Mouse (Mus musculus): Measurements from ENCODE around the gene Thnsl2.

Thnsl2 gene

DNA sequence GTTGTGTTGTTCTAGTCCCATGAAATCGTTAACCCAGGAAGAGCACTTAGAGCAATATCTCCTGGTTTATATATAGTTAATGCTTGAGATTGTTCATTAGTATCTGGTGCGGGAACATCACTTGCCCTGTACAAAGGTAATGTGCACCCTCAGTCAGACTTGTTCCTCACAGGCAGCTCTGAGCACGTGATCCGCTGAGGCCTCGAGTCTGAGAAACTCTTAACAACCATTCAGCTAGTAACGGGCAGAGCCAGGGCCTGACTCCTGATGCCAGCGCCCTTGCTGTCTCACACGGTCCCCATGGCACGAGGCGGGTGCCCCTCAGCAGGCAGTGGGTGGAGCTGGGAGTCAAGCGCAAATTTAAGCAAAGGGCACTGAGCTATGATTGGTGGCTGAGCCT is 10.7 kb downstream of the Thnsl2 start:
- DNase-seq (ENCODE audit: low spot score) = no peak

DNA sequence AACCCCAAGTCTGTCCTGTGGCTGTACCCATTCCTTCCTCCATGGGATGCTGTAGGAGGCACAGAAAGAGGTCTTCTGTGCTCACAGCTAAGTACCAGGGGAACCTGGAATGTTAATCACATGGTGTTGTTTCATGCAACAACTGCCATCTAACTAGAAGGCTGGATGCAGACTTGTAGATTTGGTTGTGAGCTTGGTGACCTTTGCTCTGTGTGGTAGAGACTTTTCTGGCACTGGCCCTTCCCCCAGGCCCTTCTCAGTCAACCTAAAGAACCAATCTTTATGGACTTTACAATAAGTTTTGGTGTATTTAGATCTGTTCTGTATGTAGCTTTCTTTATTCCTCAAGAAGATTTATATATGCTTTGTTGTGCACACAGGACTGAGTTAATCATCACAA is 13.2 kb downstream of the Thnsl2 start:
- no peak for DNase-seq (ENCODE audit: low spot score)

DNA sequence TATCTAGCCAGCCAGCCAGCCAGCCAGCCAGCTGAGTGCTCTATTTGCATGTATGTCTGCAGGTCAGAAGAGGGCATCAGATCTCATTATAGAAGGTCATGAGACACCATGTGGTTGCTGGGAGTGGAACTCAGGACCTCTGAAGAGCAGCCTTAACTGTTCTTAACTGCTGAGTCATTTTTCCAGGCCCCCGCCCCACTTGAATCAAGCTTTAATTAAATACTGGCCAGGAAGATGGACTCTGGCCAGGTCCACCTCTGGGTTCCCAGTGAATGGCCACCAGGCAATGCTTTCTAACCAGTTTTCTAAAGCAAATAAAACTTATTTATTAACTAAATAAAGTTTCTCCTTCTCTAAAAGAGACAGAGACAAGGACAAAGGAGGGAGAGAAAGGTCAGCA is 14.0 kb downstream of the Thnsl2 start:
- no peak for DNase-seq (ENCODE audit: low spot score)

DNA sequence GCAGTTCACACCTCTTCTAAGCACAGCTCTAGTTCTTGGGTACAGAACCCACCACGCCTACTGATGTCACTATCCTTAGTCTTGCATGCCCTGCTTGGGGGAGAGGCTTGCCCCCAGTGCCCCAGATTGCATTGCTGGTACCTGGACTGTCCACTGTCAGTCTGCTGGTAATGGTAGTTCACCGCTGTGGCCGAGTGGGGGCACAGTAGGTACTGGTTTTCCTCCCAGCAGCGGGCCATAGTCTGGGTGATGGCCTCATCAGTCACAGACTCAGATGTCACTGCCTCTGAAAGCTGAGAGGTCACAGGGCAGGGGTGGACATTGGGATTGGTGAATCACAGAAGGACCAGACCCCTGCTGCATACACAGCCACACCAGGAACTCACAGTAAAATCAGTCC is 15.2 kb downstream of the Thnsl2 start:
- DNase-seq (ENCODE audit: low spot score) = no peak

DNA sequence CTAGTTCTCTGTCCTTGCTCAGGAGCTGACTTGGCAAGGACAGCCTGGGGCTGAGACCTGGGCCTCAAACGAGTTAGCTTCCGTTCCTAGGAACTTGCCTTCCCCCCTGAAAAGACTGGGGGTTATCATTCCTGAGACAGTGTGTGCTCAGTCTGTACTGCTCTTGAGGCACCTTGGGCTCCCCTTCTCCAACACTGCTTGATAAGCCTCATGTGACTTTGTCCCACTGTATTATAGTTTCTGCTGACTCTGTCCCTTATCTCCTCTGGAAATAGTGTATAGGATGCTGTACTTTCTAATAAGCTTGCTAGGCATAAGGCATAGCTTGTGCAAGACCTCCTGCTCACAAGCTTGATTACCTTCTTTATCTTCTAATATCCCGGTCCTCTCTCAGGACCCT is 17.9 kb downstream of the Thnsl2 start:
- DNase-seq (ENCODE audit: low spot score) = no peak

DNA sequence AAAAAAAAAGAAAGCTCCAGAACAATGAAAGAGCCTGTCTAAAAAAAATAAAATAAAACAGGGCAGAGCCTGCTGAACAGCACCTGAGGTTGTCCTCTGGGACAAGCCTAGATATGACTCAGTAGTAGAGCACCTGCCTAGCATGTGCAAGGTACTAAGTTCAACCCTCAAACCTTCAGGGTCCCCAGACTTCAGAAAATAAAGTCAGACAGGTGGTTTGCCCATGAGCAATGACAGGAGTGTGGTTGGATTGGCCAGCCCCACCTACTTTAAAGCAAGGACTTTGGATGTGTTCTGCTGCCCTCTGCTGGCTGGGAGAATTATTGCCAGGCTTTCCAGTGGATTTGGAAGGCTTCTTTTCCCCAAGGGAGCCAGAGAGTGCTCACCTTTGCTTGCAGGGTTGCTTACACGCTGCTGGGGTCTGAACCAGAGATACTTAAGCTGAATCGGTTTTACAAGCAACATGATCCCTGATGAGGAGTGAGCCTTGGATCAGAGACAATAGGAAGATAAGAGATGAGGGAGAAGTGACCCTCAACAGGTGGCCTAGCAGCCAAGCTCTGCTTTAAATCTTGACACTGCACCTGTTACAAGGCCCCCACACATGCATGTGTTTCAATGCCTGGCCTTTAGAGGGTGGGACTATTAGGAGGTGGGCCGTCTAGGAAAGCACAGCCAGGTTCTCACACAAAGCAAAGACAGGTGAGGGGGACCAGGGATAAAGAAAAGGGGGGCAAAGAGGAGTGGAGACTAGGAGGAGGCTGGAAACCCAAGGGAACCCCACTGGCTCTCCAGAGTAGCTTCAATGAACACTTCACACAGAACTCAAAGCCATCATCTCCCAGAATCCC is 19.0 kb downstream of the Thnsl2 start:
- peak; percentile 50 for DNase-seq (ENCODE audit: low spot score)

DNA sequence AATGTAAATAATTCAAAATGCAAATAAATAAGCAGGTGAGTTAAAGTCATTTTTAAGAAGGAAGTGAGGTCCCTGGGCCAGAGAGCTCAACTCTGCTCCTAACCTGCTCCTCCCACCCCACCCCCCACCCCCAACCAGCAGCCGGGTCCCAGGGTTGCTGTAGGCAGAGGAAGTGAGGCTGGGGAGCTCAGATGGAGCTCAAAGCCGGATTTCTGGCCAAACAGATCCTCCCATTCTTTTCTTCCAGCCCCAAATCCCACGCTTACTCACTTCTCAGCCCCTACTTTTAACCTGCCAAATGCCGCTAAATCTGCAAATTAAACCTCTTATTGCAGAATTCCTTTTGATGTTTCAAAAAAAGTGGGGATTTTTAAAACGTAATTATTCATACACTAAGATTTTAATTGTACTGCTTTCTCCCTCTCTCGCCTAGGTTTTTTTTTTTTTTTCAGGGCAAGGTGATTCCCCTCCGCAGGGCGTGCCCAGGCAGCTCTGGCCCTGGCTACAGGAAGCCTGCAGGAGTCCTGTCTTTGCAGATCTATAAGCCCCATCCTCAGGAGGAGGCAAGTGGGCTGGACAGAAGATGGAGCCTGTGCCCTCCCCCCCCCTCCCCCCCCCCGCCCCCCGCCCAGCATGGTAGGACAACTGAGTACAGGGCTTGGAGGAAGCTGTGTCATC is 24.5 kb downstream of the Thnsl2 start:
- no peak for DNase-seq (ENCODE audit: low spot score)

DNA sequence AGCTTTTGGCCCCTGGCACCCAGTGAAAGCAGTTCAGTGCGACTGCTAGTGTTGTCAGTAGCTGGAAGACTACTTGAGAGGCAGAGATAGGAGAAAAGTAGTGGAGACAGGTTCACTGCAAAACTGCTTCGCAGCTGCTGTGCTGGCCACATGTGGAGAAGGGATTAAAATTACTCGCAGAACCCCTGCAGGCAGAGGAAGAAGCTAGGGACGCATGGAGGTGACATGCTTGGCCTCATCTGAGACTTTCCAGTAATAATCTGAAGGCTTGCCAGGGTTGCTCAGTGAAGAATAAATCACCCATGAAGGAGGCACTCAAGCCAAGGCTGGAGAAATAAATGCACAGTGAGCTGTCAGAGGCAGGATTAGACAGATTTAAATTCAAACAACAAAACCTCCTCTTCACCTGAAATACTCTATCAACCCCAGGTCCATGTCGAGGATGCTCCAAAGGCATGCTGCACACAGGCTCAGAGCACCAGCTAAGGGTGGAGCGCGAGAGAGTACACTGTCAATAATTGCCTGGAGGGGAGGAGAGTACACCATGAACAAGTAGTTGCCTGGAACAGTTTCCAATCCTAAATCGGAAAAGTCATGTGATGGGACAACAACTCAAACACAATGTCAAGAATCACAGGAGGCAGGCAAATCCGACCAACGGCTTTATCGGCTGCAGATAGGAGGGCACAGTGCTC is 32.7 kb downstream of the Thnsl2 start:
- DNase-seq (ENCODE audit: low spot score) = no peak

DNA sequence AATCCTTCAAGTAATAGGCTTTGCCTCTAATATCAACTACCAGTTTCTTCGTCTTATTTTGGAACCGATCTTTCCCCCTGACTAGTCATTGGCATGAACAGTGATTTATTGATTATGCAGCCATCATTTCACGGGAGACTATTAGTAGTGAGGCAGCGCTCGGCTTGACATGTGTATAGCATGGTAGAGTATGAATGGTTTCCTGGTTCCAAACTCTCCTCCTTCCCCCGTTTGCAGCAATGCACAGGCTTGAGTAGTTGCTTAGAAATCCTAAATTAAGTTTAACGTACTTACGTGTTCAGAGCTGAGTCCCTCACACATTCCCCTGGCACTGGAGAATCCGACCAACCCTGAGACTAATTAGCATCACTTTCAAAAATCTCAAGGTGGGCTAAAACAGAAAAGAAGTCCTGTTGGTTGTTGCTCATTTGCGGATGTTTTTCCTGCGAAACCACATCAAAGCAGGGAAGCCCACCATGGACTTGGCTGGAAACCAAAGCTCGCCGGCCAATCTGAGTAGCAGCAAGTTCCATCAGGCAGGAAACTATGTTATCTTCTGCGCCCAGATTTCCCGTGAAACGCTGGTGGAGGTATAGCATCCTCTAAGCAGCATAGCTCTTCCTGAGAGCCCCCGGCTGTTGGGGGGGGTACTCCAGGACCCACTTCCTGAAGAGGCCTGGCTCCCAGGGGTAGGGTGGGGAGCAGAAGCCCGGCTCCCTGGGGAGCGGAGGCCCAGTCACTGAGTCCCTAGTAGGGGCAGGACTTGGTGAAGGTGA is 37.9 kb downstream of the Thnsl2 start:
- DNase-seq (ENCODE audit: low spot score) = no peak

DNA sequence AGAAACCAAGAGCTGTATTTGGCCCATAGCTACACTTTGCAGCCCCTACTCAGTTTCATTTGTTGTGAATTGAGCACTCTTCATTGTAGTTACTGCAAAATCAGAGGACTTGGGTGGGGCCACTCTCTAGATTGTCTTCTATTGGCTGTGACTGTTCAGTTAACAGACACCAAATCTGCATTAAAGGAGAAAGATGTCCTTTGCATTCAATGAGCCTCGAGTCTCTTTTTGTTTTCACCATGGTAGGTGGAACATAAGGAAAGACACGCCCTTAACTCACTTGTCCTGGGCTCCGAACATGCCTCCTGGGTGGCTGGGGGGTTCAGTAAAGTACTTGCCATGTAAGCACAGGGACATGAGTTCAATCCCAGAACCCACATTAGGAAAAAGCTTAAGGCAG is 48.1 kb downstream of the Thnsl2 start:
- no peak for DNase-seq (ENCODE audit: low spot score)

DNA sequence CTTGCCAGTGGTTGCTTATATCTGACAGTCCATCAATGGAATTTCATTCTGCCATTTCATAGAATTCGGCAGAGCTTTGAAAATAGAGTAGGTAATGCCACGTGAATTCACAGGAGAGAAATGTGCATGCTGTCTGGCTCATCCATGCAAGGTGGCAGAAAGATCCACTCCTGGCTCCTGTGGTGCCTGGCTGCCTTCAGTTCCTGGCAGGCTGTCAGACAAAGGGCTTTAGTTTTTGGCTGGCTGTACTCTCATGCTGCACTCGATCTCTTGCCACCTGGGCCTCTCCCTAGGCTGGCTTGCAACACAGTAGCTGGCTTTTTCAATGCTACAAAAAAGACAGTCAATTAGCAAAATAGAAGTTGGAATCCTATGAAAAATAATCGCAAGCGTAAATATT is 49.5 kb downstream of the Thnsl2 start:
- no peak for DNase-seq (ENCODE audit: low spot score)

DNA sequence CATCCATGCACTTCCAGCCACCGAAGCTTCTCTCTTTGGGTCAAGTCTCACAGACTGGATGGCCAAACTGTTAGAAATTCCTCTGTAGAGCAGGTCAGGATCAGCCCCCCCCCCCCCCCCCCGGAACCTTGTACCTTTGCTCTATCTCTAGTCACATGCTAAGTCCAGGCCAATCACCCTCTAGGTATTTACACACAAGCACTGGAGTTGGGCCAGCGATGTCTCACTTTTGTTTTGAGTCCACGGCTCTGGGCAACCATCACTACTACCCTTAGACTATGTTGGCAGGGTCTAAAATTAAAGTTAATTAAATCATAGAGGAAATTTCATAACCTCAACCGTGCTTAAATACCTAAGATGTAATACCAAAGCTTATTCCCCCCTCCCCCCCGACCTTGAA is 50.6 kb downstream of the Thnsl2 start:
- no peak for DNase-seq (ENCODE audit: low spot score)

DNA sequence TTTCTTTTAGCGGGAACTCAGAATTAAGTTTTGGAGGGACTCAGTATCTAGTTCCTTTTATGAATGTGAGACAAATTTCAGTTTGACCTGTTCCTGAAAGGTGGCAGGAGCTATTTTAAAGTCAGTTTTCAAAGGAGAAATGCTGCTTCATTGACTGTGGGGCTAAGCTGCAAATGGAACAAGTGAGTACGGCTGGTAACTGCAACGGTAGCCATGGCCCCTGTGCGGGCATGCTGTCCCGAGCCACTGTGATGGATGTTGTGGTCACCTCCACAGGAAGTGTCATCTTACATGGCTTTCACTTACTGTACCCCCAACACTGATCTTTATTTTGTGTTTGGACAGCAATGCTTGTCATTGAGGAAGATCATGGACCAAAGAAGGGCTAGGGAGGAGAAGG is 53.8 kb downstream of the Thnsl2 start:
- no peak for DNase-seq (ENCODE audit: low spot score)

DNA sequence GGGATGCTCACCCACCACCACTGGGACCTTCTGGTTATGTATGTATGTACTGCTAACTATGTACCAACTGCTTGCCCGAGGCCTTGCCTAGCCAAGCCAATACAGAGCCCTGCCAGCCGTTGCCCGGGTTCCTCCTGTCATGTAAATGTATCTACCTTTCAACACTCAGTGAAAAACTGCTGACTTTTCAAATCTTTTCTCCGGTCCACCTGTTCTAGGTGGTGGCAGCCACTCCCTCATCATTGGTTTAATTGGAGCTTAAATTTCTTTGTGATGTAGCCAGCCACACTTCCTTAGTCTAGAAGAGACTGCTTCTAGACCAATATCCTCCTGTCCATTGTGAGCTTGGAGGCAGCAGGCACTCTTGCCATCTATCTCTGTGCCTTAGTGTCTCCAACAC is 54.5 kb downstream of the Thnsl2 start:
- no peak for DNase-seq (ENCODE audit: low spot score)

DNA sequence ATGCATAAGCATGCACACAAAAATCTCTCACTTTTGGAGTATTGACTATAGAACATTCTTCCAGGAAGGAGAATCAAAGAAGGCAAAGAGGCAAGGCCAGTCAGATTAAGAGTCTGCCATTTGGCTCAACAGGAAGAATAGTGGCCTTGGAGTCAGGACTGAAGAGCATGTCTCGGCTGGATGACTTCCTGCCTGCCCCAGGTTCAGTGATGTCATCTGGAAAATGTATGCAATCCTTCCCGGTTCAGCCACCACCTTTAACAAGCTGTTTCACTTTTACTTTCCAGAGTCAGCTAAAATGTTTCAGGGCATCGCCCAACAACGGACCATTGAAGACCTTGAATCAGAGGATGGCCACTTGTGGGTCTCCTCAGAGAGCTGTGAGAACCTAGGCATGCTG is 55.2 kb downstream of the Thnsl2 start:
- no peak for DNase-seq (ENCODE audit: low spot score)

DNA sequence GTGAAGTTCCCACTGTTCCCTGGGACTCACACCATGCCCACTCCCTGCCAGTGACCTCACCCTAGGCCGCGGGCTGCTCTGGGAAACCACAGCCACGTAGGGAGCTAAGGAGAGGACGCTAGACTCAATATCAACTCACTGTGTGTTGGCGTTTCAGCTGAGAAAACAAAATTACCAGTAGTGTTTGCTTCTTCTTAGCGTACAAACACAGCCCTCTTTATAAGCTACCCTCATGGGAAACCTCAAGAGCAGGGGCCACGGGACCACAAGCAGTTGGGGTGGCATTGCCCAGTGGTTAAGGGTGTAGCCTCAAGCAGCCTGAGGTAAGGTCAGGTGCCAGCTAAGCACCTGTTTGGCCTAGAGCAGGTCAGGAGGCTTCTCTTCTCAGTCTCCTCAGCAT is 60.8 kb downstream of the Thnsl2 start:
- DNase-seq (ENCODE audit: low spot score) = no peak

DNA sequence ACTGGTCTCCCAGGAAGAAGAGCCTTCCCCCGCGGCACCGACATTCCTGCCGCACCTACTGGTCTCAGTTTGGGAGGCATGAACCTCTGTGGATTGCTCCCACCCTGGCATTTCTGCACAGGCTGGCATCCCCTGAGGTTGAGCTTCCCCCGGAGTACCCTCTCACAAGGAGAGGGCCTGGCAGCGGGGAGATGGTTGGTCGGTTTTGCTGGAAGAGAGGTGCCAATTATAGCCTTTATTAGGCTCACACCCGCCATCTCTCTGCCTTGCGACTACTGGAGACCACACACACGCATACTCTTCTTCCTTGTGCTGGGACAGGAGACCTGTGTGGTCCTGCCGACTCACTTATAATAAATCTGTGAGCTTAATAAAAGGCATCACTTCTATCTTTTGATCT is 62.2 kb downstream of the Thnsl2 start:
- DNase-seq (ENCODE audit: low spot score) = no peak

DNA sequence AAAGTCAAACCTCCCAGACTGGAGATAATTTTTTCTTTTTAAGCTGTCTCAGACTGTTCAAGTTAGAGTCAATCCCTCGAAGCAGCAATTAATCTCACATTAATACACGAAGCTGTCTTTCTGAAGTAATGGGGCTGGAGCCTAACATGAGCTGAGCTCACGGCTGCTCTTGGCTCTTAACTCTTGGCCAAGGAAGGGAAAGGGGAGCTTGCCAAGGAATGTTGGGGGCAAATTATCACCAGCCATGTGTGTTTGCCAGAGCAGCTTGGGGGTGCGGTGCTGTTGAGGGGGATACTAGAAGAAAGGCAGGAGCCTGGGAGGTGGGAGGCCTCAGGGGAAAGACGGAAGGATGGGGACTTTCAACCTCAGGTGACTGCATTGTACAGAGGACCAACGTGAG is 63.0 kb downstream of the Thnsl2 start:
- DNase-seq (ENCODE audit: low spot score) = no peak
